Mouse (Mus musculus) left cerebral cortex, postnatal 14 days (tissue): ENCODE measurements around the gene Dram2. TPM values are rescaled to one million over a fixed set of nuclear protein-coding genes. Genes with fewer than 3 reads are reported as not detected.

Experiments
- total RNA-seq, 2 experiments: library from RNA; stranded (reverse); gene quantifications; 2 replicates each; pipeline ENCODE4 v1.2.3; 2021

Gene Dram2
- total RNA-seq, 2 experiments from 2014 or later: 33.1 to 37.7 TPM

Other genes starting within 250 kb of the Dram2 start
- not detected for gene Chil6, start 141.6 kb upstream of the Dram2 start, total RNA-seq
- under 1 TPM in 1 of 2 experiments, not detected in 1; 0.31 TPM for gene Dennd2d, start 65.4 kb upstream of the Dram2 start, total RNA-seq
- 10 to 100 TPM; 40.2 to 44.3 TPM for gene Cept1, start within 50 bp of the Dram2 start, total RNA-seq
- 10 to 100 TPM; 17.6 to 18.4 TPM for gene Lrif1, start 137.2 kb downstream of the Dram2 start, total RNA-seq
- gene Cd53, start 242.4 kb downstream of the Dram2 start, total RNA-seq: 10 to 100 TPM; 10.6 to 10.7 TPM